In the genomic region with DNA sequence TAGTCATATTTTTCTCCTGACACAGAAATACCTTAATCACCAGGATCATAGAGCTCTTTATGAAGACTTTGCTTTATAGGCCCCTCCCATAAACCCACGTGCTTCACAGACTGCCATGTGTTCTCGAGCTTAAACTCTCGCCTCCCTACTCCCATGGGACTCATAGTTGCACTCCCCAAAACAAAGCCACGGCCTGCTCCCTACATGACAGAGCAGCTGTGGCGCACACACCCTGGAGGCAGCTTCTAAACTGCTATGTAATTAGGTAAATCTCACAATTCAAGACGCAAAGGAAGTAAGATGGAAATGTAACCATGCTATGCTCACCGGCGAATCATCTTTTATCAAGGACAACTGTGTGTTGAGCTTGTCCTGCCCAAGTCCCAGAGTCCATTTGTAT, we compare ENCODE assay signal across 27 mouse cellular contexts.
DNase-seq lines count a peak whose midpoint lies in the region; ATAC-seq and TF ChIP-seq lines count a peak whose summit lies in the region.
"Had no signal": no experiment of that assay in that cellular context is flagged by ENCODE, and none has a peak within 500 bp of the region (broad histone marks: within the 10 kb centered on the region; RNA-seq: fewer than 3 reads in every experiment).

No protein-coding gene starts in this region.

- H3K4me1 ChIP-seq in forebrain, embryonic 11.5 days (replicated peaks; ENCODE audit: control insufficient read depth, insufficient read depth, low read length): no peaks in the 10 kb centered on the region
- H3K4me1 ChIP-seq in forebrain, embryonic 13.5 days: peaks cover 5% of the 10 kb centered on the region; the same call in 1 of the 2 replicates
- no peaks in the 10 kb centered on the region for H3K4me1 ChIP-seq in midbrain, embryonic 11.5 days (ENCODE audit: control insufficient read depth, insufficient read depth, low read length)
- H3K4me1 ChIP-seq in midbrain, embryonic 15.5 days: peaks cover 11% of the 10 kb centered on the region
- peaks cover 9% of the 10 kb centered on the region for H3K4me1 ChIP-seq in embryonic facial prominence, embryonic 14.5 days (ENCODE audit: control insufficient read depth, insufficient read depth, low read length)
- H3K4me1 ChIP-seq: liver, embryonic 15.5 days had no signal

- no peak for ATAC-seq in forebrain, embryonic 11.5 days (replicated peaks; ENCODE audit: low FRiP score)
- ATAC-seq in forebrain, embryonic 13.5 days: no peak
- no peak for ATAC-seq in midbrain, embryonic 11.5 days (ENCODE audit: low FRiP score)
- ATAC-seq in midbrain, embryonic 15.5 days (replicated peaks): no peak
- ATAC-seq in embryonic facial prominence, embryonic 14.5 days (ENCODE audit: low read depth): peak; percentile 66
- ATAC-seq: CD4-positive, CD25-positive, alpha-beta regulatory T cell, adult 4 months; forebrain, embryonic 16.5 days; intestine, postnatal 0 days had no signal

- H3K9me3 ChIP-seq in forebrain, embryonic 11.5 days (ENCODE audit: control insufficient read depth, low read length): no peaks in the 10 kb centered on the region
- H3K9me3 ChIP-seq in forebrain, embryonic 13.5 days (replicated peaks): no peaks in the 10 kb centered on the region
- no peaks in the 10 kb centered on the region for H3K9me3 ChIP-seq in midbrain, embryonic 11.5 days (ENCODE audit: control insufficient read depth, low read length)
- no peaks in the 10 kb centered on the region for H3K9me3 ChIP-seq in midbrain, embryonic 15.5 days
- no peaks in the 10 kb centered on the region for H3K9me3 ChIP-seq in embryonic facial prominence, embryonic 14.5 days (ENCODE audit: control insufficient read depth, low read length)
- H3K9me3 ChIP-seq: heart, embryonic 13.5 days; hindbrain, embryonic 12.5 days; liver, embryonic 15.5 days; midbrain, embryonic 12.5 days had no signal

- H3K27me3 ChIP-seq in forebrain, embryonic 11.5 days (ENCODE audit: control insufficient read depth, insufficient read depth, low read length): no peaks in the 10 kb centered on the region
- H3K27me3 ChIP-seq in forebrain, embryonic 13.5 days: no peaks in the 10 kb centered on the region
- H3K27me3 ChIP-seq in midbrain, embryonic 11.5 days (ENCODE audit: control insufficient read depth, insufficient read depth, low read length): no peaks in the 10 kb centered on the region
- no peaks in the 10 kb centered on the region for H3K27me3 ChIP-seq in midbrain, embryonic 15.5 days (replicated peaks)
- no peaks in the 10 kb centered on the region for H3K27me3 ChIP-seq in embryonic facial prominence, embryonic 14.5 days (replicated peaks; ENCODE audit: control insufficient read depth, insufficient read depth, low read length)
- H3K27me3 ChIP-seq: heart, embryonic 13.5 days; hindbrain, embryonic 12.5 days; liver, embryonic 15.5 days; midbrain, embryonic 12.5 days had no signal

- H3K4me2 ChIP-seq in forebrain, embryonic 11.5 days (ENCODE audit: low read depth, low read length, severe bottlenecking): no peak overlapping the region
- no peak overlapping the region for H3K4me2 ChIP-seq in forebrain, embryonic 13.5 days
- H3K4me2 ChIP-seq in midbrain, embryonic 11.5 days: no peak overlapping the region
- no peak overlapping the region for H3K4me2 ChIP-seq in midbrain, embryonic 15.5 days
- no peak overlapping the region for H3K4me2 ChIP-seq in embryonic facial prominence, embryonic 14.5 days (ENCODE audit: low read depth, low read length)
- H3K4me2 ChIP-seq: heart, embryonic 13.5 days; hindbrain, embryonic 12.5 days; liver, embryonic 15.5 days; lung, embryonic 14.5 days; midbrain, embryonic 12.5 days had no signal

- no peaks in the 10 kb centered on the region for H3K36me3 ChIP-seq in forebrain, embryonic 11.5 days (ENCODE audit: control insufficient read depth, insufficient read depth, low read length)
- H3K36me3 ChIP-seq in forebrain, embryonic 13.5 days (ENCODE audit: poor library complexity, severe bottlenecking): no peaks in the 10 kb centered on the region
- no peaks in the 10 kb centered on the region for H3K36me3 ChIP-seq in midbrain, embryonic 11.5 days (ENCODE audit: control insufficient read depth, insufficient read depth, low read length)
- H3K36me3 ChIP-seq in midbrain, embryonic 15.5 days (replicated peaks): no peaks in the 10 kb centered on the region
- no peaks in the 10 kb centered on the region for H3K36me3 ChIP-seq in embryonic facial prominence, embryonic 14.5 days (ENCODE audit: control insufficient read depth, insufficient read depth, low read length)
- H3K36me3 ChIP-seq: heart, embryonic 13.5 days; hindbrain, embryonic 12.5 days; liver, embryonic 15.5 days; midbrain, embryonic 12.5 days had no signal

- no peak overlapping the region for H3K27ac ChIP-seq in forebrain, embryonic 11.5 days (ENCODE audit: low read depth, low read length)
- no peak overlapping the region for H3K27ac ChIP-seq in forebrain, embryonic 13.5 days
- no peak overlapping the region for H3K27ac ChIP-seq in midbrain, embryonic 11.5 days (ENCODE audit: low read depth, low read length)
- no peak overlapping the region for H3K27ac ChIP-seq in midbrain, embryonic 15.5 days
- H3K27ac ChIP-seq in embryonic facial prominence, embryonic 14.5 days (replicated peaks; ENCODE audit: low read depth, low read length): no peak overlapping the region
- H3K27ac ChIP-seq: heart, embryonic 13.5 days; hindbrain, embryonic 12.5 days; liver, embryonic 15.5 days; midbrain, embryonic 12.5 days; stomach, postnatal 0 days had no signal

- no peak overlapping the region for H3K9ac ChIP-seq in forebrain, embryonic 11.5 days (ENCODE audit: low read length)
- no peak overlapping the region for H3K9ac ChIP-seq in forebrain, embryonic 13.5 days
- no peak overlapping the region for H3K9ac ChIP-seq in midbrain, embryonic 11.5 days (ENCODE audit: low read length)
- no peak overlapping the region for H3K9ac ChIP-seq in midbrain, embryonic 15.5 days
- H3K9ac ChIP-seq in embryonic facial prominence, embryonic 14.5 days (ENCODE audit: low read depth, low read length): no peak overlapping the region
- H3K9ac ChIP-seq: heart, embryonic 13.5 days; hindbrain, embryonic 12.5 days; liver, embryonic 15.5 days; lung, embryonic 14.5 days; midbrain, embryonic 12.5 days had no signal

- no peak overlapping the region for H3K4me3 ChIP-seq in forebrain, embryonic 11.5 days (ENCODE audit: low read depth, low read length)
- no peak overlapping the region for H3K4me3 ChIP-seq in forebrain, embryonic 13.5 days
- no peak overlapping the region for H3K4me3 ChIP-seq in midbrain, embryonic 11.5 days (ENCODE audit: low read depth, low read length)
- H3K4me3 ChIP-seq in midbrain, embryonic 15.5 days: no peak overlapping the region
- no peak overlapping the region for H3K4me3 ChIP-seq in embryonic facial prominence, embryonic 14.5 days (ENCODE audit: low read depth, low read length)
- H3K4me3 ChIP-seq: heart, embryonic 13.5 days; hindbrain, embryonic 12.5 days; liver, embryonic 15.5 days; midbrain, embryonic 12.5 days had no signal

- peak; percentile 55 for DNase-seq in forebrain, embryonic 11.5 days (ENCODE audit: low spot score)
- DNase-seq in midbrain, embryonic 11.5 days (ENCODE audit: low spot score, missing footprints): peak; percentile 81
- peak; percentile 52 for DNase-seq in brain, embryonic 14.5 days (ENCODE audit: low read depth)
- DNase-seq in embryonic facial prominence, embryonic 14.5 days (ENCODE audit: low spot score): peak; percentile 73
- no peak for DNase-seq in adrenal gland, postnatal 10 days
- DNase-seq in adrenal gland, postnatal 25 days: no peak
- DNase-seq: adrenal gland, postnatal 36 days; cerebellum, adult 2 months; cerebellum, postnatal 14 days; heart, postnatal 10 days; kidney, adult 9 months; kidney, postnatal 10 days; lung, embryonic 14.5 days; lung, postnatal 14 days; right cerebral cortex, postnatal 4 days; thymus, adult 18-20 months; thymus, postnatal 25 days had no signal

- no peak for TF ChIP-seq CTCF in brain, embryonic 14.5 days (IDR thresholded peaks at IDR 0.05; ENCODE audit: borderline replicate concordance, extremely low read depth, insufficient read depth, insufficient read length)

- WGBS in forebrain, embryonic 11.5 days: 78% methylated on average over 8 of the region's 8 CpGs
- WGBS in forebrain, embryonic 13.5 days: 61% methylated on average over 8 of the region's 8 CpGs
- WGBS in midbrain, embryonic 11.5 days: 75% methylated on average over 8 of the region's 8 CpGs
- WGBS in midbrain, embryonic 15.5 days: 48% methylated on average over 8 of the region's 8 CpGs
- 36% methylated on average over 8 of the region's 8 CpGs for WGBS in embryonic facial prominence, embryonic 14.5 days

- TF ChIP-seq POLR2A in brain, embryonic 14.5 days (IDR thresholded peaks at IDR 0.05; ENCODE audit: borderline replicate concordance, extremely low read depth, insufficient read depth, insufficient read length, poor library complexity, severe bottlenecking): no peak

Comparison
In these comparisons a context has a peak if more than half of its experiments do, and no peak if none do; other contexts are left out.
1. DNase-seq: peak in forebrain, embryonic 11.5 days (single experiment), midbrain, embryonic 11.5 days (single experiment), brain, embryonic 14.5 days (single experiment) and embryonic facial prominence, embryonic 14.5 days (single experiment); none in adrenal gland, postnatal 10 days (single experiment) and adrenal gland, postnatal 25 days (single experiment).